Mouse (Mus musculus) cerebellum, adult 9-10 months (tissue): Measurements from ENCODE around the gene Ppp3ca.

Source experiments
- DNase-seq: peaks from one replicate; pipeline ENCODE4 v3.0.0; 2022

The Ppp3ca gene

DNA sequence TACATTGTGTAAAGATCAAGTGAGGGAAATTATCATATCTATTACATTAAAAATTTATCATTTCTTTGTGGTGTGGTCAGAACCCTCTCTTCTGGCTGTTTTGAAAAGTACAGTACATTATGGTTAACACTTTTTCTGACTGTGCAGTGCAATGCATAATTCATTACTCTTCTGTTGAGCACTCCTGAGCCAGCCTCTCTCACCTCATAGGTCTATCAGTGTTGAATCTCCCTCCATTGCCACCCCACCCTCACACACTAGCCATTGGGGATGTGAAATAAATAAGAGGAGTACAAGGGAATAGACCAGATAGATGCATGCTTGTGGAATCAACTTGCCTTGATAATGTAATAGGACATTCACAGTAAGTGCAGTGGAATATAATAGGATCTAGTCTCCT is 194.4 kb downstream of the Ppp3ca start:
- no peak for DNase-seq

GRCm38 (mm10) chr3:136865176-136865859 is 195.4 kb downstream of the Ppp3ca start:
- DNase-seq: no peak

GRCm38 (mm10) chr3:136866095-136866494 is 196.2 kb downstream of the Ppp3ca start:
- DNase-seq: no peak

DNA sequence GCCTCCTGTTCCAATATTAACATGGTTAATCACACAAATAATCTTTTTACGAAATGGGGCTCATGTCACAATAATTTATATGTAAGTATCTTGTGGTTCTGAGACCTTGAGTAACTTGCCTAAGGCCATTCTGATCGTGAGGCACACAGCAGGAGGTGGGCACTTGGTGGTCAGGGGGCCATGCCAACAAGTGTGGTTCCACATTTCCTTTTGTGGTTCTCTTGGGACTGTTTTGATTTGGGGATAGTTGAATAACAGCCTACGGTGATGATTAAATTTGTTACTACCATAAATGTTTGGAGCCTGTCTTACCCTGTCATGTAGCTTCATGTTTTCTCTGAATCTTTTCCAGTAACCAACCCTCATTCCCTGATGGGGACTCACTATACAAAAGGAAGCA is 196.6 kb downstream of the Ppp3ca start:
- DNase-seq: no peak

GRCm38 (mm10) chr3:136867366-136867765 is 197.4 kb downstream of the Ppp3ca start:
- no peak for DNase-seq

- no peak for DNase-seq
Measured at GRCm38 (mm10) chr3:136871772-136872532, 202.0 kb downstream of the Ppp3ca start.

DNA sequence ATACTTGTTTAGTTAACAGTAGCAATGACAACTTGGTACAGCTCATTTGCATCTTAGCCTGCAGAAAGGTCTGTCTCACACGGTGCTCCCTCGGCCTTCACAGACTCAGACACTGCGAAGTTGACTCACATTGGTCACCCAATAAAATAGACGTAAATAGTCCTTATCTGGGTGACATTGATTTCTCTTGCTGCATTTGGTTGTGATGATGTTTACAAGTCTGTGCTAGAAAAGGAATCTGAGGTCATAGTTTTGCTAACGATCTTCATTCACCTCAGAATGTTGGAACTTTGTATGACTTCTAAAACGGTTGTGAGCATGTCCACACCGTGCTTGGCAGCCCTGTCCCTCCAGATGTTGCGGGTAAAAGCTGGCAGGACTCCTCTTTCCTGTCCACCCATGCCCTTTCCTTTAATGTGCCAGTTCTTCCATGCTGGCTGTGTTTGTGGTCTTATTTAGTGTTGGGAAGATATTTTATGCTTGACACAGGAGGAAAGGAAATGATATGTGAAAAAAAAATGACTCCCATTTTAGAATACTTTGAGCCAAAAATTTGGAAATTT is 202.7 kb downstream of the Ppp3ca start:
- DNase-seq: no peak

DNA sequence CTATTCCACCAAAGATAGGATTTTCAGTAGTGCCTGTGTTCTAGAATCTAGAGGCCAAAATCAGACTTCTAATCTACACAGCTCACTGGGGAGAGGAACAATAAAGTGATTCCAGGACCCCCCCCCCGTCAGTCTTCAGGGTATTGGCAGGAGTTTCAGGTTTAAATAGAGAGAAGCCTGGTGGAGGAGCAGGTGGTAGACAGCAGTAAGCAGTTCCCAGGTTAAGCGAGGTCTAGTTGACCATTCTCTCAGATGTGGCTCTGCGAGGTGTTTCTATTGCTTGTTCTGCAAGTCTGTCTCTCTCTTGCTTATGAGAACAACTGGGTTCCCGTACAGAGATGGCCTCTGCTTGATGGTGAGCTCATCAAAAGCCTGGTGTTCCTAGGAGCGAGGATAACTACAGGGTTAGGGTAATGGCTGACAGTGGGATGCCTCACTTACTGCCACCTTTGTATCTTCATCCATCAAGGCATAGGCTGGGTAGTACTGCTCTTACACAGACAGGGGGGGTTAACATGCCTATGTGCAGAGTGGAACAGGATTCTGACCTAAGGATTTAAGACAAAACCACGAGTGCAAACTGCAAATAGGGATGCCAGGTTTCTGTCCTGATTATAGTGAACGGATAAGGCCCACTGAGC is 204.0 kb downstream of the Ppp3ca start:
- DNase-seq: no peak

DNA sequence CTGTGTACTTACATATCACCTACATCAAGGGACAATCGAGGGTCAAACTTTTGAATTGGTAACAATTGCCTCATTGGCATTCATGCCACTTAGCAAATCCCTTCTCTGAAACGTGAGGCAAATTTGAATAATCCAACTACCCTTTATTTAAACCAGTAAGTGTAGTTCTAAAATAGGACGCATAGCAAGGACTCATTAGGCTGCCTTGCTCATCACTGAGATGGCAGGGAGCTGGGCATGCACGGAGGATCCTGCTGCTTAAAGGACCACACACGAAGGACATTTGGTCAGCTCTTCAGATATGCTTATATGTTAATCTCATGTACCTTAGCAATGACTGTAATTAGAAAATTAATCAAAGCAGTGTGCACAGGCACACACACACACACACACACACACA is 204.6 kb downstream of the Ppp3ca start:
- DNase-seq: no peak

- no peak for DNase-seq
Measured at GRCm38 (mm10) chr3:136887741-136888140, 217.8 kb downstream of the Ppp3ca start.

DNA sequence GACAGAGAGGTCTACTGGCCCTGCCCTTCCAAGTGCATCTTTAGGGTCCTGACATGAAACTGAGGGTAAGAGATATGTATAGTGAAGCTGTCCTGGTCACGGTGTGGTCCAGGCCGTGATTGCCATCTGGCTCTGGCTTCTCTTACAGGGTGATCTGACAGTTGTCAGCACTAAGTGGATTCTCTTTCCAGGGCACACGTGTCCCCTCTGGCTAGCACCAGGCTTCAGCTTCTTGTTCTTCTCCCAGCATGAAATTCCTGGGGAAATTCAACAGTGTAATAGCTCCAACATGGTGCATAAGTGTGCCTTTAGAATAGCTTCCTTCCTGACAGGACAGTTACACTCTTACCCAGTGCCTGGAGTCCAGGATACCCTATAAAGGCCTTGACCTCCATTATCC is 222.2 kb downstream of the Ppp3ca start:
- peak; percentile 45 for DNase-seq

GRCm38 (mm10) chr3:136893596-136894402 is 223.9 kb downstream of the Ppp3ca start:
- DNase-seq: no peak

- DNase-seq: no peak
Measured at GRCm38 (mm10) chr3:136895498-136895897, 225.6 kb downstream of the Ppp3ca start.

DNA sequence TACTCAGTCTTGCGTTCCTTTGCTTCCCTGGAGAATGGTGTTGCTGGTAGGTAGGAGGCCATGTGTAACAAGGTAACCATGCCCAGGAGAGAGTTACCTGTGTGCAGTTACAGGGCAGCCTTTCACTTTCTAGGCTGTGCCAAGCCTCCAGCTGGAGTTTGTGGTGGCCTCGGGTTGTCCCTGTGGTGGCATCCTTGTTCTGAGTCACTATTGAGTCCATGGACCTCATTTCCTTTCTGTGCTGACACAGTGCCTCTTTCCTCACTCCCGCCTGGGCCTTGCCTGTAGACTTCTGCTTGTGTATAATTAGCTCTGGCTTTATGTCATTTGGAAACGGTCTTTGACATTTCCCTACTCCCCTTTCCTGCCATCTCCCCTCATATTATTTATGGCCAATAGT is 226.4 kb downstream of the Ppp3ca start:
- no peak for DNase-seq

DNA sequence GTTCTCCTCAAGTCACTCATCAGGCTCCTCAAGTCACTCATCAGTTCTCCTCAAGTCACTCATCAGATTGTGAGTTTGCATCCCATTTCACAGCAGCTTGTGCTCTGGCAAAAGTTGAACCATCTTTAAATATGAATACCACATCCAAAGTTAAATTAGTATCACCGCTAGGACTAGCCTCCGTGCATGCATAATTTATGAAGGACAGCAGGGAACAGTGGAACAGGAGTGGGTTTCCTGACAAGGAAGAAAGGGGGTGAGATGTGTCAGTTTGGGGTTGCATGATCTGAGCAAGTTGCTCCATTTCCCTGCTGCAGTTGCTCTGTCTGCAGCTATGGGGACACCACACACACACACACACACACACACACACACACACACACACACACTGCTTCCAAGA is 229.8 kb downstream of the Ppp3ca start:
- no peak for DNase-seq

DNA sequence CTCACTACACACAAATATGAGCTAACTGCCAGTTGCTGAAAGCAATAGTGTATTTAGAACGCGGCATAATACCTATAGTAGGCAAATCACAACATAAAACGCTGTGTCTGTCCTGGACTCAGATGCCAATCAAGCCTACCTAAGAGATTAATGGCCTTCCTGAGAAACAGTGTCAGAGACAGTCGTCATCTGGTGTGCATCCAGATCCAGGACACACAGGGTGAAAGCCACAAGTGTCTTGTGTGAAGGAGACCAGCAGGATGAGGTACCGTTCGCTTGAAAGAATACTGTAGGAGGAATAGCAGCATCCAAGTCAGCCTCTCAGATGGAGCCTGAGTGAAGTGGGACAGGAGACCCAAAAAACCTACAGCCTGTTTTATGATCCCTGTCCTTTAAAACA is 231.1 kb downstream of the Ppp3ca start:
- no peak for DNase-seq

GRCm38 (mm10) chr3:136902776-136903175 is 232.9 kb downstream of the Ppp3ca start:
- no peak for DNase-seq

- no peak for DNase-seq
Measured at GRCm38 (mm10) chr3:136905577-136905976, 235.7 kb downstream of the Ppp3ca start.

GRCm38 (mm10) chr3:136909534-136909933 is 239.6 kb downstream of the Ppp3ca start:
- no peak for DNase-seq

GRCm38 (mm10) chr3:136911276-136911675 is 241.4 kb downstream of the Ppp3ca start:
- DNase-seq: no peak

- no peak for DNase-seq
Measured at GRCm38 (mm10) chr3:136917080-136917479, 247.2 kb downstream of the Ppp3ca start.

GRCm38 (mm10) chr3:136933071-136933470 is 263.1 kb downstream of the Ppp3ca start:
- DNase-seq: peak; percentile 47
